Mouse (Mus musculus) R1 (cell line): Measurements from ENCODE around the gene Bzw1.
"Not testable (repeated sequence)": the region's sequence is repeated elsewhere in the genome, so short reads cannot be mapped to it uniquely, and the experiment has no call there.

ENCODE experiments used
- DNase-seq: peaks from one replicate; pipeline ENCODE4 v3.0.0-alpha.2; 2018; ENCODE audit warnings: low read depth, low spot score

Gene Bzw1

DNA sequence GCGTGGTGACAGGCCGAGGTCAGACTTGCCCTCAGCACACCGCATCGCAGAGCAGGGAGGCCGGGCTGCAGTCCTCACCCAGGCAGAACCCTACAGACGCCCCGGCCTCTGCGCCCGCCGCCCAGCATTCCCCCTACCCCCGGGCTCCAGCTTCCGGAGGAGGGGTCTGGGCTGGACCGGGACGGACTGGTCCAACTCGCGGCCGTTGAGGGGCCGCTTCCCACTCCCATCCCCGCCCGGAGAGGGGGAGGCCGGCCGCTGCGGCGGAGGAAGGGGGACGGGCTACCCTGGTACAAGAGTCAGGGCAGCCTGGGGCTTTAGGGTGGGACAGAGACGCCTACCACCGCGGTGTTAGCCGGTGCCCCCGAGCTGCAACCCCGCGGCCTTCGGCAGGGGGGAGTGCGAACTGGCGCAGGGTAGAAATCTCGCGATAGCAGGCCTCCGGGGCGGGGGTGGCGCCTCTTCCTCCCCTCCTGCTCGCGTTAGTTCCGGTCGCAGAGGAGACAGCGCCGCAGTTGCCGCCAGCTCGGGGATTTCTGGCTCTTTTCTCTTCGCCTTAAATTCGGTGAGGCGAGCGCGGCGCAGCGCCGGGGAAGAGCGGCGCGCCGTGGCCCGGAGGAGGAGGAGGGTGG lies at the start of gene Bzw1:
Gene Bzw1, plus strand, starts transcription at position 247 of the 632 bp plus-strand sequence.
- DNase-seq = peak; percentile 92

DNA sequence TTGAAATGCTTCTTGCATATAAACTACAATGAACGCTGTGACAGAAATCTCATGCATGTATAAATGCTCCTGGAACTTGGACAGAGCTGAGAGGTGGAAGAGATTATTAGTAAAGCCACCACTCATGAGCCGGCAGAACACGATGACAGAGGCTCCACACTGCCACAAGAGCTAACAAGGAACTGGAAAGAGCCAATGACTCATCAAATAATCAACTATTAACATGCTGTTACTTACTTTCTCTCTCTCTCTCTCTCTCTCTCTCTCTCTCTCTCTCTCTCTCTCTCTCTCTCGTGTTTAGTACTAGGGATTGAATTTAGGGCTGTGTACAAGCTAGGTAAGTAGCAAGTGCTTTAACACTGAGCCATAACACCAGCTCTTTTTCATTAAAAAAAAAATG lies 48.8 kb upstream of the Bzw1 start:
- DNase-seq = no peak

DNA sequence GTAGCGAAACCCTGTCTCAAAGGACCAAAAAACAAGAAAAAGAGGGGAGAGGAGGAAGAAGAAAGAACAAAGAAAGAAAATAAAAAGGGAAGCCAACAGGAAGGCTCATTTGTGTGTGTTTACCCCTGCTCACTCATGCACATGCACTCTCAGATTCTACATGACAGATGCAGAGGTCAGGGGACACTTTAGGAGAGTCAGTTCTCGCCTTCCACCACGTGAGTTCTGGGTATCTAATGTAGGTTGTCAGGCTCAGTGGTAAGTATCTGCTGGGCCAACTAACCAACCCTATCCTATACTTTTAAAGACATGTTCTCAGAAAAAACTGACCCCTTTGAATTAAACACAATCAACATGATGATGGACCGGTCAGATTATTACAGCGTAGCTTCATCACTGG lies 48.1 kb upstream of the Bzw1 start:
- no peak for DNase-seq

DNA sequence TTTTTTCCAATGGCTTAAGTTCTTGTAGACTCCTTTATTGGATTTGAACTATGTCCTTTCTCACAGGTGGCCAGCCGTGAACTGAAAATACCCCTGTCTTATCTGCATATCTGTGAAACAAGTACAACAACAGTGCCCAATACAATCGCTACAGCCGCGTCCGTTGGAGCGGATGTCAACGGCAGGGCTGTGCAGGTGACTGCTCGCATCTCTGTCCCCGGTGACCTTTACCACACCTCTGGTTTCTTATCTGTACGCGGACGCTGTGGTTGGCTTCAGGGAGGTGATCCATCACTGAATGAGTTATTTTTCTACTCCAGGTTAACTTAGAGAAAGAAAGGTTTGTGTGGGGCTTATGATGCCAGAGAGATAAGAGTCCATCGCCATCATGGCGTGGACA lies 46.5 kb upstream of the Bzw1 start:
- no peak for DNase-seq

DNA sequence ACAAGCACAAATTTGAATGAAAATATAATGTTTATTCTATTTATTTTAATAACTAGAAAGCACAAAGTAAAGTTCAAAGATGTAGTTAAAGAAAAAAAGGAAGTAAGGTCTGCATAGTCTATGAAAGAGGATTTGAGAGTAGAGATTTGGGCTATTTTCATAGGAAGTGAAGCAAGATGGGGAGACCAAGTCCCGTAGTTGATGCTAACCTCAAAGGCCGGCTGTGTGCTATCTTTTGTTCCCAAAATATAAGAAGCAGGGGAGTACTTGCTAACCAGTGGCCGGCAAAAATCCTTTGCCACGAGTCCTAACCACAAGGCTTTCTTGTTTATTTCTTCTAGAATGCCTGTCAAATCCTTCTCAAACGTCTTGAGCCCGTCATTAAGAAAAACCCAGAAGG lies 44.0 kb upstream of the Bzw1 start:
- DNase-seq = no peak

DNA sequence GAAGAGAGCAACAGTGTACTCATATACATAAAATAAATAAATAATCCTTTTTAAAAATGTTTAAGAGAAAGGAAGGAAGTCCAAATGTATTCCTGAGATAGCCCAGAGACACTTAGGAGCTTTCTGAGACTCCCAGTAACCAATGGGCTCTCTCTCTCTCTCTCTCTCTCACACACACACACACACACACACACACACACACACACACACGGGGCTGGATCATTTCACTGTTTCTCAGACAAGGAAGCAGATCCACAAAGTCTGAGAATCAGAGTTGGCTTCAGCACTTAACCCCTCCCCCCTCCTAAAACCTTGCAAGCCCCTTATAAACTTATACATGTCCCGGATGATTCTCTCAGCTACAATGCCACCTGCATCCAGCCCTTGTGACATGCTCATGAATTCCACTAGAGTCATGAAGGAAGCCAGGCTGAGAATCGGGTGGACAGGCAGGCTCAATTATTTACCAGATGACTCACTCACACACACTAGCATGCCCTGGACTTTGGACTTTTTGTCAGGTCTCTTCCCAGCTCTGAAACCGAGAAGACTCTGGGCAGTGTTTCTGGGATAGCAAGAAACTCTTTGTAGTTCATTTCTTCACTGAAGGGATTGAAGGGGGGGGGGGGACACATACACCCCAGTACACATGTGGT lies 39.3 kb upstream of the Bzw1 start:
- DNase-seq = no peak

DNA sequence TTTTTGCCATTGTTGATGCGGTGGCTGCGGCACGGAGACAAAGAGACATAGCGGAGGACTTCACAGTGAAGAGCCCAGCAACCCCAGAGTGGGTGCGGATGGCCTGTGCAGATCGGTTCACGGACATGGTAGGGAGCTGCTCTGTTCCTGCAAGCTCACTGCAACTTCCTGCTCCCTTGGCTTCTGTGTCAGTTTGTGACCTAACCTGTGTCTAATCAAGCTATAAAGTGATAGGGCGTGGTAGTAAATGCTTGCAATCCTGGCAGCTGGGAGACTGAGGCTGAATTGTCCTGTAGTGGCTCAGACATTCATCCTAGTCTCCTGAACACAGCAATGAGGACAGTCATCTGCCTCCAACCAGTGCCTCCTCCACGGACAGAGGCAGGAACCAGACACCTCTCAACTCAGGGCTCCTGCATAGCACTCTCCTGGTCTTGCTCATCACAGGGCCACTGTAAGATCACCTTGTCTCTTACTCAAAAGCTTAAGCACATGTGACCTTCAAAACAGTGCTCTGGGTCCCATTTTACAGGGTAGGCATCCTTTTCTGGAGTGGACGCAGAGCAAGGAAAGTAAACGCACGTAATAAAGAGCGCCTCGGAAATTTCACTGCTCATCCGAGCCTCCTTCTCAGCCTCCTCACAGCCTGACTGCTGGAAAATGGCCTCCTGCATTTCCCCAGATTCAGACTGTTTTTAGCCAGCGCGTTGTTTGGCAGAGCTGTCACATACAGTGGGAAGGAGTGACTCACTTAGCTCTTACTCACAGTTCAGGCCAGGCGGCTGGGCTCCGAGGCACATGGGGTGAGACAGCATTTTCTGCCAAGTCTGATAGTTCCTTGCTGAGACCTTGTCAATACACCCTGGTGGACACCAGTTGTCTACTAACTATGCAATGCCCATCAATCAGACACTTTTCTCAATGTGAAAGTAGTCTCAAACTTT lies 33.5 kb upstream of the Bzw1 start:
- peak; percentile 27 for DNase-seq

DNA sequence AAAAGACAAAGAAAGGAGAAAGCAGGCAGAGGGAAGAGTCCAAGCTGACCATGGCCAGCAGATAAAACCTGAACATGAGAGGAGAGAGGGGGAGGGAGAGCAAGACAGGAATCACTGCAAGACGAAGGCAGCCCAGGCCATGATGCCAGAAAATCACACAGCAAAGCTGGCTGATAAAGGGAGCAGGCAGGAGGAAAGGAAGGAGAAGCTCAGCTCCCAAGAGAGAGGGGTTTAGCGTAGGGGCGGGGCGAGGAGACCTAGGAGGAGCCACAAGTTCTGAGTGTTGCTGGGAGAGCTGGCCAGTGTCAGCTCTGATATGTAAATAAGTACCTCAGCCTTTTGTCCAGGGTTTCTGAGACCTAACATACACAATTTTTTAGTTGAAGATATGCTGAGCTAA lies 30.4 kb upstream of the Bzw1 start:
- peak; percentile 69 for DNase-seq

DNA sequence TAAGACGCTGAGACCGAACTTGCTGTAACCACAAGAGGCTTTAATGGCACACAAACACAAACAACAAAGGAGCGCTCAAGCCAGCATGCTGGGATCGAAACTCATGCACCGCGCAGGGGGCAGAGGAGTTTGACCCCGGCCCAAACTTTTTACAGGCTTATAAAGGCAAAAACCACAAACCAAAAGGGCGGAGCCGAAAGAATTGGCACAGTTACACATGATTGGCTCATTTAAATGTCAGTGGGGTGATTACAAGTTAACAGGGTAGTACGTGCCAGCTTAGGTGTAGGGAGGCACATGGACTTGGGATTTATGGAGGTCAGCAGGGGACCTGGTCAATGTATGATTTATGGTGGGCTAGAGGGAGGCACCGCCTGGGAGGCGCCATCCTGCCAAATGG lies 28.1 kb upstream of the Bzw1 start:
- no peak for DNase-seq

DNA sequence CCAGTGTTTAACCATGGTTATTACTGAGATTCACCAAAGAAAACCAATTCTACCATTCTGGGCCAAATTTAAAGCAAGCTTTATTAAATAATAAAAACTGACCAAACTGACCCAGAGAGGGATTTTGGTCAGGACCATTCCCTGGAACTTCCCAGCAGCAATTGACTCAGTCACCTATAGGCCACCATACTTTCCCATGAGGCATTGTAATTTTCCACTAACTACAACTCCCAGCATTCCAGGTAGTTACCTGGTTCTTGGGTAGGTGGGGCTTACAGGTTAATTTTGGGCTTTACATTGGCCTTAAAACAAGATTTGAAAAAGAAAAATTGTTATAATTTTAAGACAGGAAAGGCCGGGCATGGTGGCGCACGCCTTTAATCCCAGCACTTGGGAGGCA lies 26.9 kb upstream of the Bzw1 start:
- peak; percentile 44 for DNase-seq

DNA sequence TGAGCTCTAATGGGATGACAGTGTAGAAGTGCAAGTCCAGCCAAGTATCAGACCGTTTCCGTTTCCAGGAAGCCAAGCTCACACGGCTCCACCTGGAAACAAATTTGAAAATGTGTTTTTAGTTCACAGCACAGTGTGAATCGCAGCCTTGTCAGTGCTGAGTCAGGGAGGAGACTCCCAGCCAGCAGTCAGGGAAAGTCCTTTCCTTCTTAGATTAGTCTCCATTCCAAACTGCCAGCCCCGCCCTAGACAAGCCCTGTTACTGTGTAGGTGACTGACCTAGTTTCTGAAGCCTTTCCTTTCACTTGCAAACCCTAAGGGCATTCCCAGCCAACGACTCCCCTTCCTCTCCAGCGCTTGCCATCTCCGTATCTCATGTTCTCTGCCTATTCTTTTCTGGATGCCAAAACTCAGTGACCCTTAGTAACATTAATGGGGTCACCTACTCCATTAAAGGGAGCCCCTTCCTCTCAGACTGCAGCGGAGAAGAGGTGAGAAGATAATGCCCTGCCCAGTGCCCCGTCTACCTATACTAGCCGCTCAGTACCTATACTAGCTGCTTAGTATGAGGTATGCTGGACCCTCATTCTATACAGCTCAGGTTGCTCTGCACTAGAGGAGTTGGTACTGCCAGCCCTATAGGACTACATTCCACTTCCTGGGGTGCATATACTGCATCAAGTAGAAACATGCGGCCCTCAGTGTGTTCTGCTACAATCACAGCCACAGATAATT lies 25.8 kb upstream of the Bzw1 start:
- peak; percentile 55 for DNase-seq

DNA sequence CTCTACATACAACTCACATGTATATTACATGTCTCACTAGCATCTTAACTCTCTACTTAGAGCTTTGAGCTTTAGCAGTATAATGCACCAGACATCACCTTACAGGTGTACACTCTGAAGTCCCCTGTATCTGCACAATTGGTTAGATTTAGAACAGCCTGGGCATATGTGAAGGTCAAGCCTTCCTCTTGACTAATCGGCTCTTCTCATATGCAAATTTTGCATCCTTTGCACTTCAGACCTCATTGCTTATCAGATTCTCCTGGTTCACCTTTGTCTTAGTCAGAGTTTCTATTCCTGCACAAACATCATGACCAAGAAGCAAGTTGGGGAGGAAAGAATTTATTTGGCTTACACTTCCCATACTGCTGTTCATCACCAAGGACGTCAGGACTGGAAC lies 23.0 kb upstream of the Bzw1 start:
- DNase-seq = peak; percentile 48

DNA sequence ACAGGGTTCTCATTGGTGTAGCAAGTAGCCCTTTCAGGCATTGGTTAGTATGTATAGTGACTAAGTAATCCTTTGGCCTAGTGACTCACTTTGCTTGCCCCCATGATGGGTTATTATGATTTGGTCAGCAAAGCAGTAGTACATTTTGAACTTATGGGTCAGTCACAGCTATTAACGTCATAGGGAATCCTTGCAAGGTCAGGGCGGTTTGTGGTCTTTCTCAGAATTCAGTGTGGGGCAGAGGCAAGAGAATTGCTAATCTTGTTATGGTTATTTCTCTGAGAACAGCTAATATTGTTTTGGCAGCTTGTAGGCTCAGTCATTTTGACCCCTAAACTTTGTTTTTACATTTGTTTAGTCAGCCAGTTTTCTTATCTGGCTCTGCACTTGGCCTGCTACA lies 18.4 kb upstream of the Bzw1 start:
- not testable (repeated sequence) for DNase-seq

DNA sequence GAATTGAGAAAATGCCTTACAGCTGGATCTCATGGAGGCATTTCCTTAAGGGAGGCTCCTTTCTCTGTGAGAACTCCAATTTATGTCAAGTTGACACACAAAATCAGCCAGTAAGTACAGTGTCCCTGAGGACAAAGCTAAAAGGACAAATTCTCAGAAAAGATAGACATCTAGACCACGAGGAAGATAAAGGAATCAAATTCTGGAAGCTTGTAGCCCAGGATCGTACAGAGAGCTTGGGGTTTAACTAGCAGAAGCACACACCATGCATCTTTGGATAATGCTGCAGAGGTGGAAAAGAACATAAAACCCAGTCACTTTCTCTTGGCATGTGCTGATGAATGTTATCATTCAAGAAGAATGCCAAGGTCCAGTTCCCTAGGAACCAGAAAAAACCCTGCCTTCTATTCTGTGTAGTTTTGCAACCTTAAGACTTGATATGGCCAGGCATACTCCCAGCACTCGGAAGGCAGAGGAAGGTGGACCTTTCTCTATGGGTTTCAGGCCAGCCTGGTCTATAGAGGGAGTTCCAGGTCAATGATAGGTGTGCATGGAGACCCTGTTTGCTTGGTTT lies 17.0 kb upstream of the Bzw1 start:
- no peak for DNase-seq

DNA sequence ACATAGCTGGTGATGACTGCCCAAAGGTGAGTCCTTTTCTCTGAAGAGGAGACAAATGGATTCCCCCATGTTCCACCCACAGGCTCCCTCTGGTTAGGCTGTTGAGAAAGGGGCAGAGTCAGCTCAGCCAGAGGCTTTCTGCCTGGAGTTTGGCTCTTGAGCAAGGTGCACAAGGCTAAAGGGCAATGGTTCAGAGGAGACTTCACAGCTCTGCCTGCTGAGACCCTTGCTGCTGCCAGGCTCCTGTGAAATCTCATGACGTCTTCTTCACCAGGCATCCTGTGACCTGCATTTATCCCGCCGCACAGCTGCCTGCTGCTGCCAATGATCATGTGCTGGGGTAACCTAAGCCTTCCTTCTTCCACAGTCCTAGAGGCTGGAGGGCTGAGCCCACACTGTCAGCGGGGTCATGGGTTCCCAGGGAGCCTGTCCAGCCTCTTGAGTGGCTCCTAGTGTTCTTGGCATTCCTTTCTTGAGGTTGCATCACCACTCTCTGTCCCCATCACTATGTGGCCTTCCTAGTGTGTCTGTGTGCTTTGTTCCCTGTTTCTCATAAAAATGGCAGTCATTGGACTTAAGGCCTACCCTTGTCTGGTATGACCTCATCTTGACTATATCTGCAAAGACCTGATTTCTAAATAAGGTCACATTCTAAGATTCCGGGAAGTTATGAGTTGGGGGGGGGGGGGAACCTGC lies 10.0 kb upstream of the Bzw1 start:
- no peak for DNase-seq

DNA sequence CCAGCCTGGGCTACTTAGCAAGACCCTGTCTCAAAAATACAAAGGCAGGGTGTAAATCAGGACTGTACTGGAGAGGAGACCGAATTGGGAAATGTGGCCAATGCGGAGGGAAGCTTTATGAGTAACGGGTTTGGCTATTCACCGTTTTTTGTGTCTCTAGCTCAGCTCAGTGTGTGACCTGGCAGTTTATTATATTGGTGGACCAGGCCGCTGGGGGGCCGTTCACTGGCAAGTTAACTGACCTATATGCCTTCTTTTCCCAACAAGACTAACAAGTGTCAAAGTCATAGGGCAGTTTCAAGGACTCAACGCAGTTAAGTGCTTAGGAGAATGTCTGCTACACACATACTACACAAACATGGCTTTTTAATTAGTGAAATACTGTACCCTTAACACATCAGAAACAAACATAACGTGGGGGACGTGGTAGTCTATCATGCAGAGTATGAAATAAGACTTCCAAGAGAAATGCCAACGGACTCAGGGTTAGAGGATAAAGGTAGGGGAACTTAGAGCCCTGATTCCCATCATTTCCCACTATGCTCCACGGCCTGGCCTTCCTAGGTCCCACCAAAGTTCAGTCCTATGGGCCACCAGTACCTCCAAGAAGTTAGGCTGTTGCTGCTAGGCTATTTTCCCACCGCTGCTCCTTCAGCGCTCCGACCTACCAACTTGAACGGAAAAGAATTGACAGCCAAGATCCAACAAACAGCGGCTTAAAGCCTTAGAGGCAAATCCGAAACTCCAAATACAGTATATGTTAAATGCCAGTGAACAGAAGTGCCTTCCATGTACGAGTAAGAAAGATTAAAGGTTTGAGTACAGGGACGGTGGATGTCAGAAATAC lies 1.1 kb upstream of the Bzw1 start:
- peak; percentile 41 for DNase-seq

DNA sequence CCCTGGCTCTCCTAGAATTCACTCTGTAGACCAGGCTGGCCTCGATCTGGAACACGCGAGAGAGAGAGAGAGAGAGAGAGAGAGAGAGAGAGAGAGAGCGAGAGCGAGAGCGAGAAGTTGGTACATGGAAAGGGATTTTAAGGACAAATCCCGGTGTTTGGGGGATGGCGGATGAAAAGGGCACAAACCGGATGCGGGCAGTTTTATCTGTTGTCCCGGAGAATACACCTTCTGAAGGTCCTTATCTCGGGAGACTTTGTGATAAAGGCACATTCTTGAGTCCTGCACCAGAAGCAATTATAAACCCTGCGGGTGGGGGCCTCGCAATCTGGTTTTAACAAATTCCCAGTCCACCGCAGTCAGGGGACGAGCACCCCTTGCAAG lies 438 bp upstream of the Bzw1 start:
- no peak for DNase-seq

DNA sequence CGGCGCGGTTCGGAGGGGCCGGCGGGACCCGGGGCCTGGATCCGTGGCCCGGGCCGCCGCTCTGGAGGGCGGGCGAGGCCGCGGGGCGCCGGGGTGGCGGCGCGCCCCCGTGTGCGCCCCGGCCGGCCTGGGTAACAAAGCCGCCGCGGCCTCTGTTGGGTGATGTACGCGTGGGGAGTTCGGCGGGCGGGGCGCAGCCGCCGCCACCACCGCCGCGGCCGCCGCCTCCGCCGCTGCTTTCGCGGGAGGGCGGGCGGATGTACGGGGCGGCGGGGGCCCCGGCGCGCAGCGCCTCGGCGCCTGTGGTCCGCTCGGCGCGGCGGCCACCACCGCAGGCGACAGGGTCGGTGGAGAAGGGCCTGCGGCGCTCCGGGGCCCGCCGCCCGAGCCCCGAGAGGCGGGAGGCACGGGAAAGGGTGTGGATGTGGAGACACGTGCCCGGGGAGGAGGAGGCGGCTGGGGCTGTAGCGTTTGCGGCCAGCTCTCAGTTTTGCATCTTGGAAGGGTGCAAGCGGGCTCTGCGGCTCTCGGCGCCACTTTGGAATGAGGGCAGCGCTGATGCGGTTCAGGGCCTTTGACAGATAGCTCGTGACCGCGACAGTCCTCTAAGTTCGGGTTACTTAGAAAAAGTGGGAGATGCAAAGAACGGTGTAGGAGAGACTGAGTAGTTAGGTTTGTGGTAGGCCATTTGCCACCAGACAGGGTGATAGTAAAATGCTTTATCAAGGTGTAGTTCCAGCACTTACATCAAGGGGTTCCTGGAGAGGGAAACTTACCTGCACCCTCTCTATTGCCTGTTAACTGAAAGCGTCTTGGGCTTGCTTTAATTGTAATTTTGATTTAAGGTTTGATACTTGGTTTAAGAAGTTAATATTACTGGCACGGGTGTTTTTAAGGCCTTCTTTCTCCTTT lies 842 bp downstream of the Bzw1 start:
- DNase-seq = peak; percentile 77

DNA sequence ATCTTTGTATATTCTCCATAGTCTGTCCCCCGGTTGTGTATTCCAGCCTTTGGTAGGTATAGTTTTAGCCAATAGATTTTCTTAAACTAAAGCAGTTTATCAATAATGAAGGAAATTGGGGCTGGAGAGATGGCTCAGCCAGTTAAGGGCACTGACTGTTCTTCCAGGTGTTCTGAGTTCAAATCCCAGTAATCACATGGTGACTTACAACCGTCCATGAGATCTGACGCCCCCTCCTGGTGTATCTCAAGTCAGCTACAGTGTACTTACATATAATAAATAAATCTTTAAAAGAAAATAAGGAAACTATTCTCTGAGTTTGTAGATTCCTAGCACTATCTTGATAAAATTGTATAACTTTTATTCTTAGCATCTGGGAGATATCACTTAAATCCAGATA lies 2.6 kb downstream of the Bzw1 start:
- peak; percentile 47 for DNase-seq
